Mouse (Mus musculus) ES-Bruce4 (cell line): ENCODE data around the gene Znrf3.

Experiments
- CTCF ChIP-seq: IDR thresholded peaks from one replicate; pipeline ENCODE4 v1.8.1; 2011; ENCODE audit warnings: low read depth, low read length
- EP300 ChIP-seq: IDR thresholded peaks from 2 replicates; pipeline ENCODE4 v1.6.1; 2011; ENCODE audit warnings: low read depth, low read length; ENCODE audit not compliant: insufficient read depth
- POLR2A ChIP-seq: IDR thresholded peaks from one replicate; pipeline ENCODE4 v1.8.1; 2011; ENCODE audit warnings: low read length; ENCODE audit not compliant: insufficient read depth

- TF ChIP-seq POLR2A (no peak), CTCF (no peak), EP300 (no peak)
Measured at GRCm38 (mm10) chr11:5336269-5336668, 108.4 kb downstream of the Znrf3 start.
